Mouse (Mus musculus) hindbrain, postnatal 0 days (tissue): ENCODE data around the gene Ercc6l2. TPM values are rescaled to one million over a fixed set of nuclear protein-coding genes. Genes with fewer than 3 reads are reported as not detected.

Experiments used
- ATAC-seq: fragments of 200-750 bp; cut with Nextera tagmentation; 2 replicates; pipeline ENCODE4 v1.8.0; 2017; ENCODE audit warnings: mild to moderate bottlenecking, moderate TSS enrichment, moderate library complexity
- DNase-seq: peaks from one replicate; pipeline ENCODE4 v3.0.0-alpha.2; 2015; ENCODE audit warnings: low spot score
- H3K27ac ChIP-seq: fragments of 300-500 bp; sonication (generic); 2 replicates; pipeline ENCODE4 v1.5.1; 2014; ENCODE audit warnings: mild to moderate bottlenecking
- H3K27me3 ChIP-seq: fragments of 300-500 bp; sonication (generic); 2 replicates; pipeline ENCODE4 v1.6.1; 2014; ENCODE audit warnings: low read length, mixed read lengths; ENCODE audit not compliant: insufficient read depth
- H3K36me3 ChIP-seq: fragments of 300-500 bp; sonication (generic); 2 replicates; pipeline ENCODE4 v1.6.1; 2014; ENCODE audit warnings: low read length, mixed read lengths; ENCODE audit not compliant: insufficient read depth
- H3K4me1 ChIP-seq: fragments of 300-500 bp; sonication (generic); 2 replicates; pipeline ENCODE4 v1.6.1; 2014; ENCODE audit warnings: antibody characterized with exemption, low read length, mixed read lengths; ENCODE audit not compliant: insufficient read depth
- H3K4me2 ChIP-seq: fragments of 300-500 bp; sonication (generic); 2 replicates; pipeline ENCODE4 v1.6.1; 2014; ENCODE audit warnings: low read depth, mild to moderate bottlenecking, low read length, moderate library complexity, mixed read lengths
- H3K4me3 ChIP-seq: fragments of 300-500 bp; sonication (generic); 2 replicates; pipeline ENCODE4 v1.5.1; 2014; ENCODE audit warnings: low read length
- H3K9ac ChIP-seq: fragments of 300-500 bp; sonication (generic); replicated peaks from 2 replicates; pipeline ENCODE4 v1.6.1; 2014; ENCODE audit warnings: mild to moderate bottlenecking, low read length, moderate library complexity, mixed read lengths
- H3K9me3 ChIP-seq: fragments of 300-500 bp; sonication (generic); 2 replicates; pipeline ENCODE4 v1.6.1; 2016; ENCODE audit warnings: low read length, mixed read lengths
- CTCF ChIP-seq: IDR thresholded peaks from 2 replicates; pipeline ENCODE4 v1.5.1; 2016; ENCODE audit warnings: antibody characterized with exemption, control low read depth, low read depth
- WGBS: fragments of 180-500 bp; shearing (Covaris S2); extraction: QIAGEN DNeasy Blood & Tissue Kit; methylation state at CpG from one replicate; pipeline ENCODE4 v1.1.7; 2014; 5-methylcytosine and 5-hydroxymethylcytosine counted together
- polyA plus RNA-seq: library from polyadenylated mRNA; unstranded; fragments of >200 nt; fragmentation: Nextera tagmentation; extraction: Ambion mirVana; gene quantifications from 2 replicates; pipeline ENCODE4 v1.2.1, GENCODE M21; 2015
- total RNA-seq: library from RNA; depleted of rRNA; stranded (reverse); fragments of >200 nt; gene quantifications from 2 replicates; pipeline ENCODE4 v1.2.3, GENCODE M21; 2014; rRNA removed

Ercc6l2 gene
- total RNA-seq (7.9 and 9.9 TPM in 2 replicates), polyA plus RNA-seq (11.7 and 13.5 TPM in 2 replicates)

GRCm38 (mm10) chr13:63814746-63815681 lies at the start of gene Ercc6l2:
Gene Ercc6l2, plus strand, starts transcription at chr13:63815240.
- Histone ChIP-seq H3K4me2 (peak within 1 kb of the TSS; percentile 75), H3K27me3 (no peaks in the 10 kb centered on the region), H3K9me3 (no peaks in the 10 kb centered on the region), H3K36me3 (no peaks in the 10 kb centered on the region), H3K27ac (peak within 1 kb of the TSS; percentile 90), H3K4me1 (peaks cover 10% of the 10 kb centered on the region), H3K4me3 (peak within 1 kb of the TSS; percentile 54), H3K9ac (peak within 1 kb of the TSS; percentile 84)
- peak; percentile 27; the same call in 1 of the 2 replicates for TF ChIP-seq CTCF
- DNase-seq (peak; percentile 100), ATAC-seq (peak; percentile 100)
- WGBS: under 1% methylated on average over 86 of the region's 87 CpGs

GRCm38 (mm10) chr13:63766065-63766464 lies 49.0 kb upstream of the Ercc6l2 start:
- no peak for TF ChIP-seq CTCF
- Histone ChIP-seq H3K4me3 (no peak overlapping the region), H3K4me2 (no peak overlapping the region), H3K27ac (no peak overlapping the region), H3K4me1 (no peaks in the 10 kb centered on the region), H3K9ac (no peak overlapping the region), H3K27me3 (no peaks in the 10 kb centered on the region), H3K36me3 (no peaks in the 10 kb centered on the region), H3K9me3 (no peaks in the 10 kb centered on the region)
- DNase-seq (no peak), ATAC-seq (no peak)
- WGBS: 74% methylated on average over 11 of the region's 11 CpGs

- no peak for TF ChIP-seq CTCF
- no peak overlapping the region for H3K27ac ChIP-seq
These were observed 44.0 kb upstream of the Ercc6l2 start for GRCm38 (mm10) chr13:63771009-63771408.

GRCm38 (mm10) chr13:63778925-63779324 lies 36.1 kb upstream of the Ercc6l2 start:
- no peak for ATAC-seq
- no peaks in the 10 kb centered on the region for H3K9me3 ChIP-seq

More at GRCm38 (mm10) chr13:63771009-63771408, 44.0 kb upstream of the Ercc6l2 start:
- DNase-seq: no peak
- Histone ChIP-seq H3K9ac (no peak overlapping the region), H3K4me1 (no peaks in the 10 kb centered on the region), H3K9me3 (no peaks in the 10 kb centered on the region), H3K27me3 (no peaks in the 10 kb centered on the region), H3K4me3 (no peak overlapping the region), H3K36me3 (no peaks in the 10 kb centered on the region), H3K4me2 (no peak overlapping the region)
- ATAC-seq: no peak
- WGBS: 93% methylated on average over 3 of the region's 3 CpGs

GRCm38 (mm10) chr13:63779376-63780291 lies 35.4 kb upstream of the Ercc6l2 start:
- peak; percentile 81 for ATAC-seq
- H3K4me1 ChIP-seq: peaks cover 3% of the 10 kb centered on the region; the same call in 1 of the 2 replicates
- no peak overlapping the region for H3K27ac ChIP-seq
- no peaks in the 10 kb centered on the region for H3K36me3 ChIP-seq
- DNase-seq: peak; percentile 88
- no peak overlapping the region for H3K4me3 ChIP-seq
- H3K27me3 ChIP-seq: no peaks in the 10 kb centered on the region
- H3K9me3 ChIP-seq: no peaks in the 10 kb centered on the region
- TF ChIP-seq CTCF: no peak
- H3K9ac ChIP-seq: no peak overlapping the region
- WGBS: 28% methylated on average over 2 of the region's 2 CpGs
- H3K4me2 ChIP-seq: no peak overlapping the region

More at GRCm38 (mm10) chr13:63778925-63779324, 36.1 kb upstream of the Ercc6l2 start:
- no peak overlapping the region for H3K27ac ChIP-seq
- no peaks in the 10 kb centered on the region for H3K27me3 ChIP-seq
- H3K9ac ChIP-seq: no peak overlapping the region
- H3K4me2 ChIP-seq: no peak overlapping the region
- peaks cover 3% of the 10 kb centered on the region; the same call in 1 of the 2 replicates for H3K4me1 ChIP-seq
- 58% methylated on average over 4 of the region's 4 CpGs for WGBS
- H3K36me3 ChIP-seq: no peaks in the 10 kb centered on the region
- no peak for TF ChIP-seq CTCF
- no peak overlapping the region for H3K4me3 ChIP-seq
- DNase-seq: no peak

GRCm38 (mm10) chr13:63792234-63792831 lies 22.7 kb upstream of the Ercc6l2 start:
- no peak for TF ChIP-seq CTCF
- H3K4me2 ChIP-seq: no peak overlapping the region
- 96% methylated on average over 2 of the region's 2 CpGs for WGBS
- no peaks in the 10 kb centered on the region for H3K9me3 ChIP-seq
- DNase-seq (no peak), ATAC-seq (no peak)
- H3K9ac ChIP-seq: no peak overlapping the region
- H3K27me3 ChIP-seq: no peaks in the 10 kb centered on the region
- no peak overlapping the region for H3K27ac ChIP-seq
- no peaks in the 10 kb centered on the region for H3K36me3 ChIP-seq
- H3K4me1 ChIP-seq: no peaks in the 10 kb centered on the region
- no peak overlapping the region for H3K4me3 ChIP-seq
